Mouse (Mus musculus): ENCODE results near the gene Bdkrb1. TPM values are rescaled to one million over a fixed set of nuclear protein-coding genes. Genes with fewer than 3 reads are reported as not detected.

Gene Bdkrb1
- polyA plus RNA-seq (2012; ENCODE audit: insufficient read depth, low replicate concordance) = not detected in 2 replicates

GRCm38 (mm10) chr12:105602581-105603210 lies at the start of gene Bdkrb1:
Gene Bdkrb1, plus strand, starts transcription at chr12:105603085.
- peaks cover 13% of the 10 kb centered on the region; the same call in 1 of the 2 replicates for H3K9me3 ChIP-seq
- H3K27me3 ChIP-seq (replicated peaks) = peaks cover 14% of the 10 kb centered on the region
- H3K4me3 ChIP-seq (replicated peaks) = no peak within 1 kb of the TSS
- H3K4me1 ChIP-seq = no peaks in the 10 kb centered on the region
- TF ChIP-seq FLI1 (IDR thresholded peaks at IDR 0.05; ENCODE audit: low read length) = no peak
- no peak for TF ChIP-seq GATA1 (IDR thresholded peaks at IDR 0.05; ENCODE audit: borderline replicate concordance, low read length)
- no peaks in the 10 kb centered on the region for H3K36me3 ChIP-seq (replicated peaks; ENCODE audit: low read length)

GRCm38 (mm10) chr12:105554151-105554772 lies 48.6 kb upstream of the Bdkrb1 start:
- H3K36me3 ChIP-seq (replicated peaks; ENCODE audit: low read length) = no peaks in the 10 kb centered on the region
- H3K4me1 ChIP-seq = no peaks in the 10 kb centered on the region; the same call in 1 of the 2 replicates
- H3K9me3 ChIP-seq = peaks cover 8% of the 10 kb centered on the region
- H3K4me3 ChIP-seq (replicated peaks) = no peak overlapping the region
- peaks cover 21% of the 10 kb centered on the region for H3K27me3 ChIP-seq (replicated peaks)
- TF ChIP-seq GATA1 (IDR thresholded peaks at IDR 0.05; ENCODE audit: borderline replicate concordance, low read length) = no peak
- TF ChIP-seq FLI1 (IDR thresholded peaks at IDR 0.05; ENCODE audit: low read length) = no peak

- H3K36me3 ChIP-seq (replicated peaks; ENCODE audit: low read length) = no peaks in the 10 kb centered on the region
- no peak overlapping the region for H3K4me3 ChIP-seq (replicated peaks)
- H3K4me1 ChIP-seq = no peaks in the 10 kb centered on the region; the same call in 1 of the 2 replicates
- TF ChIP-seq GATA1 (IDR thresholded peaks at IDR 0.05; ENCODE audit: borderline replicate concordance, low read length) = no peak
- TF ChIP-seq FLI1 (IDR thresholded peaks at IDR 0.05; ENCODE audit: low read length) = no peak
- H3K27me3 ChIP-seq (replicated peaks) = peaks cover 25% of the 10 kb centered on the region
- H3K9me3 ChIP-seq = peaks cover 12% of the 10 kb centered on the region
Observed at GRCm38 (mm10) chr12:105555172-105555571, 47.7 kb upstream of the Bdkrb1 start.

- TF ChIP-seq GATA1 (IDR thresholded peaks at IDR 0.05; ENCODE audit: borderline replicate concordance, low read length) (no peak), FLI1 (IDR thresholded peaks at IDR 0.05; ENCODE audit: low read length) (no peak)
- Histone ChIP-seq H3K4me1 (no peaks in the 10 kb centered on the region), H3K9me3 (peaks cover 12% of the 10 kb centered on the region), H3K27me3 (replicated peaks) (peaks cover 43% of the 10 kb centered on the region), H3K36me3 (replicated peaks; ENCODE audit: low read length) (no peaks in the 10 kb centered on the region), H3K4me3 (replicated peaks) (no peak overlapping the region)
Observed at GRCm38 (mm10) chr12:105557250-105557925, 45.5 kb upstream of the Bdkrb1 start.

- TF ChIP-seq FLI1 (IDR thresholded peaks at IDR 0.05; ENCODE audit: low read length) = no peak
- no peak for TF ChIP-seq GATA1 (IDR thresholded peaks at IDR 0.05; ENCODE audit: borderline replicate concordance, low read length)
- Histone ChIP-seq H3K27me3 (replicated peaks) (peaks cover 69% of the 10 kb centered on the region), H3K4me3 (replicated peaks) (no peak overlapping the region), H3K4me1 (peaks cover 9% of the 10 kb centered on the region), H3K36me3 (replicated peaks; ENCODE audit: low read length) (no peaks in the 10 kb centered on the region), H3K9me3 (peaks cover 15% of the 10 kb centered on the region)
Observed at GRCm38 (mm10) chr12:105561007-105561534, 41.8 kb upstream of the Bdkrb1 start.

- Histone ChIP-seq H3K4me3 (replicated peaks) (no peak overlapping the region), H3K27me3 (replicated peaks) (peaks cover 66% of the 10 kb centered on the region), H3K9me3 (peaks cover 21% of the 10 kb centered on the region), H3K4me1 (peaks cover 14% of the 10 kb centered on the region), H3K36me3 (replicated peaks; ENCODE audit: low read length) (no peaks in the 10 kb centered on the region)
- TF ChIP-seq GATA1 (IDR thresholded peaks at IDR 0.05; ENCODE audit: borderline replicate concordance, low read length) = no peak
- TF ChIP-seq FLI1 (IDR thresholded peaks at IDR 0.05; ENCODE audit: low read length) = no peak
Observed at GRCm38 (mm10) chr12:105562056-105562820, 40.6 kb upstream of the Bdkrb1 start.

GRCm38 (mm10) chr12:105562936-105563680 lies 39.8 kb upstream of the Bdkrb1 start, which contains the start of gene Bdkrb2:
Gene Bdkrb2, plus strand, starts transcription at chr12:105563226.
- no peaks in the 10 kb centered on the region for H3K36me3 ChIP-seq (replicated peaks; ENCODE audit: low read length)
- H3K4me1 ChIP-seq = peaks cover 14% of the 10 kb centered on the region
- TF ChIP-seq GATA1 (IDR thresholded peaks at IDR 0.05; ENCODE audit: borderline replicate concordance, low read length) (no peak), FLI1 (IDR thresholded peaks at IDR 0.05; ENCODE audit: low read length) (no peak)
- peaks cover 22% of the 10 kb centered on the region for H3K9me3 ChIP-seq
- H3K4me3 ChIP-seq (replicated peaks) = peak within 1 kb of the TSS; percentile 50
- H3K27me3 ChIP-seq (replicated peaks) = peaks cover 63% of the 10 kb centered on the region

GRCm38 (mm10) chr12:105563726-105564275 lies 39.1 kb upstream of the Bdkrb1 start:
- H3K27me3 ChIP-seq (replicated peaks) = peaks cover 64% of the 10 kb centered on the region
- peak overlapping the region; percentile 50 for H3K4me3 ChIP-seq (replicated peaks)
- H3K9me3 ChIP-seq = peaks cover 15% of the 10 kb centered on the region
- no peaks in the 10 kb centered on the region for H3K36me3 ChIP-seq (replicated peaks; ENCODE audit: low read length)
- TF ChIP-seq GATA1 (IDR thresholded peaks at IDR 0.05; ENCODE audit: borderline replicate concordance, low read length) (no peak), FLI1 (IDR thresholded peaks at IDR 0.05; ENCODE audit: low read length) (no peak)
- H3K4me1 ChIP-seq = peaks cover 14% of the 10 kb centered on the region

Data from megakaryocyte, embryonic 14.5 days (primary cell).